Mouse (Mus musculus) MEL (cell line): ENCODE results near the gene Bin2. TPM values are rescaled to one million over a fixed set of nuclear protein-coding genes. Genes with fewer than 3 reads are reported as not detected.

Experiments used
- DNase-seq: peaks from one replicate; pipeline ENCODE4 v3.0.0; 2011; ENCODE audit warnings: low read depth, low spot score
- H3K27ac ChIP-seq: 2 replicates; pipeline ENCODE4 v1.5.1; 2012; ENCODE audit warnings: low read depth, mild to moderate bottlenecking, control low read depth, low read length, moderate library complexity; ENCODE audit not compliant: control insufficient read depth
- H3K27me3 ChIP-seq, 2 experiments: fragments of 150-350 bp in 1 of 2; sonication (generic) in 1 of 2; 2 replicates each; pipeline ENCODE4 v1.6.1; 2012; ENCODE audit warnings: low read length in 2 of 2, mild to moderate bottlenecking in 2 of 2, improper control_type of control experiment in 1 of 2, moderate library complexity in 1 of 2; ENCODE audit not compliant: insufficient read depth in 2 of 2, control insufficient read depth in 1 of 2
- H3K36me3 ChIP-seq, 2 experiments: 2 replicates each; pipeline ENCODE4 v1.6.1; 2012 to 2014; ENCODE audit warnings: low read length in 2 of 2, improper control_type of control experiment in 1 of 2, inconsistent platforms in 1 of 2, mild to moderate bottlenecking in 1 of 2; ENCODE audit not compliant: insufficient read depth in 2 of 2, control insufficient read depth in 1 of 2
- H3K4me1 ChIP-seq, 2 experiments: fragments of 150-350 bp in 1 of 2; sonication (generic) in 1 of 2; 2 replicates each; pipeline ENCODE4 v1.6.1; 2012; ENCODE audit warnings: low read length in 2 of 2, improper control_type of control experiment in 1 of 2, mild to moderate bottlenecking in 1 of 2; ENCODE audit not compliant: insufficient read depth in 2 of 2, control insufficient read depth in 1 of 2
- H3K4me3 ChIP-seq, 2 experiments: fragments of 150-350 bp in 1 of 2; sonication (generic) in 1 of 2; 2 replicates each; pipeline ENCODE4 v1.5.1; 2012; ENCODE audit warnings: low read depth in 2 of 2, low read length in 2 of 2, mild to moderate bottlenecking in 2 of 2, moderate library complexity in 2 of 2, control low read depth in 1 of 2, improper control_type of control experiment in 1 of 2; ENCODE audit not compliant: control insufficient read depth in 1 of 2, insufficient read depth in 1 of 2
- H3K79me2 ChIP-seq: 2 replicates; pipeline ENCODE4 v1.6.1; 2012; ENCODE audit warnings: mild to moderate bottlenecking, low read length, moderate library complexity; ENCODE audit not compliant: control insufficient read depth, poor library complexity, insufficient read depth
- H3K9ac ChIP-seq: 2 replicates; pipeline ENCODE4 v1.6.1; 2012; ENCODE audit warnings: low read depth, mild to moderate bottlenecking, control low read depth, low read length, moderate library complexity; ENCODE audit not compliant: control insufficient read depth, poor library complexity, severe bottlenecking
- H3K9me3 ChIP-seq: fragments of 150-350 bp; sonication (generic); replicated peaks from 2 replicates; pipeline ENCODE4 v1.6.1; 2012; ENCODE audit warnings: mild to moderate bottlenecking, low read length, improper control_type of control experiment, moderate library complexity; ENCODE audit not compliant: insufficient read depth
- BHLHE40 ChIP-seq: IDR thresholded peaks from 2 replicates; pipeline ENCODE4 v1.6.1; 2012; ENCODE audit warnings: low read depth, mild to moderate bottlenecking, inconsistent platforms, low read length, improper control_type of control experiment, borderline replicate concordance
- CHD1 ChIP-seq: IDR thresholded peaks from 2 replicates; pipeline ENCODE4 v1.6.1; 2012; ENCODE audit warnings: low read depth, mild to moderate bottlenecking, inconsistent platforms, low read length, improper control_type of control experiment
- CTCF ChIP-seq, 3 experiments: IDR thresholded peaks in 2 of 3; conservative IDR thresholded peaks in 1 of 3; 2 replicates each; pipeline ENCODE4 v1.5.1; 2011 to 2012; ENCODE audit warnings: low read length in 3 of 3, low read depth in 2 of 3, mild to moderate bottlenecking in 2 of 3, improper control_type of control experiment in 1 of 3, inconsistent platforms in 1 of 3, mixed read lengths in 1 of 3, moderate library complexity in 1 of 3; ENCODE audit not compliant: control insufficient read depth in 1 of 3, insufficient read depth in 1 of 3, poor library complexity in 1 of 3, severe bottlenecking in 1 of 3
- ELF1 ChIP-seq: IDR thresholded peaks from 2 replicates; pipeline ENCODE4 v1.6.1; 2014; ENCODE audit warnings: low read depth, mild to moderate bottlenecking, inconsistent platforms, low read length, improper control_type of control experiment, moderate library complexity
- EP300 ChIP-seq, 2 experiments: IDR thresholded peaks; 2 replicates each; pipeline ENCODE4 v1.6.1; 2011; ENCODE audit warnings: improper control_type of control experiment in 2 of 2, low read length in 2 of 2, low read depth in 1 of 2, mild to moderate bottlenecking in 1 of 2
- ETS1 ChIP-seq: IDR thresholded peaks from 2 replicates; pipeline ENCODE4 v1.6.1; 2012; ENCODE audit warnings: low read depth, mild to moderate bottlenecking, inconsistent platforms, low read length, improper control_type of control experiment, moderate library complexity
- GABPA ChIP-seq: IDR thresholded peaks from 2 replicates; pipeline ENCODE4 v1.6.1; 2012; ENCODE audit warnings: low read depth, mild to moderate bottlenecking, inconsistent platforms, low read length, improper control_type of control experiment, moderate library complexity
- GATA1 ChIP-seq: IDR thresholded peaks from 2 replicates; pipeline ENCODE4 v1.6.1; 2011; ENCODE audit warnings: low read depth, low read length, improper control_type of control experiment
- HCFC1 ChIP-seq: IDR thresholded peaks from 2 replicates; pipeline ENCODE4 v1.6.1; 2012; ENCODE audit warnings: low read depth, mild to moderate bottlenecking, inconsistent platforms, low read length, improper control_type of control experiment, moderate library complexity
- JUND ChIP-seq: IDR thresholded peaks from 2 replicates; pipeline ENCODE4 v1.6.1; 2011; ENCODE audit warnings: low read depth, mild to moderate bottlenecking, improper control_type of control experiment, low read length
- MAX ChIP-seq: IDR thresholded peaks from 2 replicates; pipeline ENCODE4 v1.6.1; 2011; ENCODE audit warnings: low read length, improper control_type of control experiment
- MXI1 ChIP-seq: IDR thresholded peaks from 2 replicates; pipeline ENCODE4 v1.6.1; 2011; ENCODE audit warnings: mild to moderate bottlenecking, low read depth, low read length, improper control_type of control experiment
- MYB ChIP-seq: IDR thresholded peaks from 2 replicates; pipeline ENCODE4 v1.6.1; 2011; ENCODE audit warnings: mild to moderate bottlenecking, low read depth, low read length, improper control_type of control experiment
- MYC ChIP-seq: IDR thresholded peaks from 2 replicates; pipeline ENCODE4 v1.6.1; 2011; ENCODE audit warnings: low read depth, mild to moderate bottlenecking, low read length, improper control_type of control experiment, moderate library complexity
- NELFE ChIP-seq: IDR thresholded peaks from 2 replicates; pipeline ENCODE4 v1.6.1; 2011; ENCODE audit warnings: low read depth, low read length, improper control_type of control experiment
- POLR2AphosphoS5 ChIP-seq: IDR thresholded peaks from 2 replicates; pipeline ENCODE4 v1.6.1; 2012; ENCODE audit warnings: low read depth, borderline replicate concordance, mild to moderate bottlenecking, inconsistent platforms, low read length, moderate library complexity, mixed read lengths
- RAD21 ChIP-seq: IDR thresholded peaks from 2 replicates; pipeline ENCODE4 v1.6.1; 2011; ENCODE audit warnings: mild to moderate bottlenecking, low read depth, low read length, improper control_type of control experiment
- SIN3A ChIP-seq: IDR thresholded peaks from 2 replicates; pipeline ENCODE4 v1.6.1; 2012; ENCODE audit warnings: low read length, improper control_type of control experiment, inconsistent platforms
- SMC3 ChIP-seq: IDR thresholded peaks from 2 replicates; pipeline ENCODE4 v1.6.1; 2011; ENCODE audit warnings: low read depth, low read length, improper control_type of control experiment
- TAL1 ChIP-seq: IDR thresholded peaks from 2 replicates; pipeline ENCODE4 v1.6.1; 2012; ENCODE audit warnings: mild to moderate bottlenecking, inconsistent platforms, low read length, moderate library complexity, mixed read lengths
- TBP ChIP-seq: IDR thresholded peaks from 2 replicates; pipeline ENCODE4 v1.8.0; 2011; ENCODE audit warnings: low read depth, low read length, improper control_type of control experiment
- TCF12 ChIP-seq: IDR thresholded peaks from 2 replicates; pipeline ENCODE4 v1.6.1; 2014; ENCODE audit warnings: low read depth, mild to moderate bottlenecking, inconsistent platforms, low read length, improper control_type of control experiment, moderate library complexity
- UBTF ChIP-seq: IDR thresholded peaks from 2 replicates; pipeline ENCODE4 v1.6.1; 2012; ENCODE audit warnings: low read depth, mild to moderate bottlenecking, inconsistent platforms, low read length, improper control_type of control experiment, moderate library complexity, borderline replicate concordance; ENCODE audit not compliant: insufficient read depth
- USF2 ChIP-seq, 2 experiments: IDR thresholded peaks; 2 replicates each; pipeline ENCODE4 v1.6.1; 2011 to 2012; ENCODE audit warnings: improper control_type of control experiment in 2 of 2, low read length in 2 of 2, borderline replicate concordance in 1 of 2, inconsistent platforms in 1 of 2, low read depth in 1 of 2, mild to moderate bottlenecking in 1 of 2; ENCODE audit not compliant: insufficient read depth in 1 of 2
- ZC3H11A ChIP-seq: IDR thresholded peaks from 2 replicates; pipeline ENCODE4 v1.6.1; 2012; ENCODE audit warnings: low read depth, mild to moderate bottlenecking, inconsistent platforms, low read length, improper control_type of control experiment
- ZKSCAN1 ChIP-seq: IDR thresholded peaks from 2 replicates; pipeline ENCODE4 v1.6.1; 2012; ENCODE audit warnings: low read depth, mild to moderate bottlenecking, inconsistent platforms, low read length, improper control_type of control experiment, moderate library complexity
- ZMIZ1 ChIP-seq: IDR thresholded peaks from 2 replicates; pipeline ENCODE4 v1.6.1; 2012; ENCODE audit warnings: low read depth, mild to moderate bottlenecking, inconsistent platforms, low read length, improper control_type of control experiment, moderate library complexity
- ZNF384 ChIP-seq: IDR thresholded peaks from 2 replicates; pipeline ENCODE4 v1.6.1; 2012; ENCODE audit warnings: low read depth, mild to moderate bottlenecking, inconsistent platforms, low read length, improper control_type of control experiment
- polyA plus RNA-seq, 2 experiments: library from polyadenylated mRNA; stranded (reverse) in 1 of 2; unstranded in 1 of 2; fragments of >175 nt in 1 of 2; fragments of >200 nt in 1 of 2; gene quantifications; 2 replicates each; pipeline versions ENCODE4 v1.2.1 to v1.2.4; 2012; ENCODE audit warnings: low replicate concordance in 2 of 2, low read depth in 1 of 2; ENCODE audit not compliant: insufficient read length in 2 of 2, insufficient read depth in 1 of 2, missing spikeins in 1 of 2
- total RNA-seq: library from RNA; depleted of rRNA; stranded (reverse); fragments of 300-350 nt; gene quantifications from 2 replicates; pipeline ENCODE4 v1.2.3, GENCODE M21; 2012

Gene Bin2
- total and polyA plus RNA-seq, 3 experiments: 79.9 to 128 (median 106) TPM

DNA sequence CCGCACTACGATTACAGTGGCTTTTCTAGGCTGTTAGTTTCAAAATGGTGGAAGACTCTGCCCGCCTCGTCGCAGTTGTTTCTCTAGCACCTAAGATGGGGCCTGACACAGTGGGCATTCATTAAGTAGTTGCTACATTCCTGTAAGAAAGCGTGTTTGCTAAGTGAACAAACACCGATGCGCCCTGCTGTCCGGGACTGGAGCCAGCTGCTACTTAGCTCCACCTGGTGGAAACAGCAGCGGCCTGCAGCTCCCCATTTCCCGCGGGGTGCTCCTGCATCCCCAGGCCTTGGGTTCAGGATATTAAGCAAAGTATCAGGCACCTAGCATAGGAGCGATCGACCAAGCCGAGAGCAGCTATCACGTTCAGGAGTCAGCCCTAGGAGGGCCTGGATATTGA lies 55.8 kb downstream of the Bin2 start (continued):
- TF ChIP-seq MAX: peak; percentile 54; the same call in 1 of the 2 replicates
- no peak for TF ChIP-seq GATA1

- peak; percentile 69 for DNase-seq
- no peaks in the 10 kb centered on the region for H3K9me3 ChIP-seq
- no peak overlapping the region for H3K9ac ChIP-seq
- H3K36me3 ChIP-seq: peaks cover 3 to 8% of the 10 kb centered on the region in 2 experiments
- H3K27me3 ChIP-seq: no peaks in the 10 kb centered on the region
- no peak overlapping the region for H3K27ac ChIP-seq
- H3K4me3 ChIP-seq: no peak overlapping the region
- peaks cover 0 to 18% of the 10 kb centered on the region in 2 experiments; a peak in 2 of 4 replicates for H3K4me1 ChIP-seq
- TF ChIP-seq MYC (no peak), MXI1 (no peak; the same call in 1 of the 2 replicates), ZNF384 (no peak), CTCF (IDR thresholded peaks at IDR 0.05 in 2 of 3, conservative IDR thresholded peaks at IDR 0.05 in 1 of 3; ENCODE audit: control insufficient read depth in 1 of 3, insufficient read depth in 1 of 3, low read depth in 2 of 3, low read length in 3 of 3, poor library complexity in 1 of 3, severe bottlenecking in 1 of 3) (peak; percentile 33 to 92 (median 88); a peak in 5 of 6 replicates), GABPA (no peak), UBTF (no peak), SMC3 (peak; percentile 88), JUND (no peak), MAX (no peak), HCFC1 (no peak), RAD21 (peak; percentile 49), EP300 (IDR thresholded peaks at IDR 0.05; ENCODE audit: low read depth in 1 of 2, low read length in 2 of 2) (no peak), USF2 (IDR thresholded peaks at IDR 0.05; ENCODE audit: borderline replicate concordance in 1 of 2, insufficient read depth in 1 of 2, low read depth in 1 of 2, low read length in 2 of 2) (no peak), NELFE (no peak), TAL1 (no peak), ZMIZ1 (no peak), TBP (no peak), TCF12 (no peak), ELF1 (no peak), ETS1 (no peak), ZC3H11A (peak; percentile 66), POLR2AphosphoS5 (no peak), BHLHE40 (no peak), SIN3A (no peak), MYB (no peak), ZKSCAN1 (no peak), CHD1 (no peak)
- peaks cover 12% of the 10 kb centered on the region for H3K79me2 ChIP-seq
Measured at GRCm38 (mm10) chr15:100612432-100612831, 56.9 kb downstream of the Bin2 start.
